Mouse (Mus musculus) erythroblast, embryonic 14.5 days (primary cell): ENCODE measurements at regions not wholly inside any gene's neighbourhood (a gene's known extent, or its start where the extent isn't known, plus 50 kb on each side); places are given as distances from the start of the nearest gene placed in this dataset.

Experiments used
- GATA1 ChIP-seq: IDR thresholded peaks from 2 replicates; pipeline ENCODE4 v1.6.1; 2012; ENCODE audit warnings: low read length, inconsistent platforms, mixed read lengths
- TAL1 ChIP-seq: IDR thresholded peaks from 3 replicates; pipeline ENCODE4 v1.6.1; 2012; ENCODE audit warnings: low read length, inconsistent platforms, mixed read lengths

- TF ChIP-seq TAL1 (no peak), GATA1 (no peak)
Observed at GRCm38 (mm10) chr4:55624779-55625178, 92.5 kb upstream of the Klf4 start.
